Mouse (Mus musculus): ENCODE measurements around the gene Scgb1b7.
"Not testable (repeated sequence)": the region's sequence is repeated elsewhere in the genome, so short reads cannot be mapped to it uniquely, and the experiment has no call there.

The Scgb1b7 gene

DNA sequence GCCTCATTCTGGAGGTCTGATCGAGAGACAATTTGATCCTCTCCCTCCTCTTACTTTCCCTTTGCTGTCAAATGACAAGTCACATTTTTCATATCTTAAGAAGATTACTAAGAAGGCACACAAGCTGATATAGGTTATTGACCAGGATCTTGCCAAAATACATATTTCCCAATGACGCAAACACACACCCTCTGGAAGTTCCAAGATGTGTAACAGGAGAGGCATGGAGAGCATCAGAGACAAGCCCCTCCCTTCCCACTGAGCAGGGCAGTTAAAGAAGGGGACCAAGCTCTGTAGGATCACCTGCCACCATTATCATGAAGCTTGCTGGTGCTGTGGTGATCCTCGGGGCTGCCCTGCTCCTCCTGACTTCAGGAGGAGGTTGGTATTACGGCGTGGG is at the start of gene Scgb1b7:
Scgb1b7 (plus strand) TSS at position 301 of the 400 bp plus-strand sequence.
- not testable (repeated sequence) for DNase-seq (ENCODE audit: low spot score)

DNA sequence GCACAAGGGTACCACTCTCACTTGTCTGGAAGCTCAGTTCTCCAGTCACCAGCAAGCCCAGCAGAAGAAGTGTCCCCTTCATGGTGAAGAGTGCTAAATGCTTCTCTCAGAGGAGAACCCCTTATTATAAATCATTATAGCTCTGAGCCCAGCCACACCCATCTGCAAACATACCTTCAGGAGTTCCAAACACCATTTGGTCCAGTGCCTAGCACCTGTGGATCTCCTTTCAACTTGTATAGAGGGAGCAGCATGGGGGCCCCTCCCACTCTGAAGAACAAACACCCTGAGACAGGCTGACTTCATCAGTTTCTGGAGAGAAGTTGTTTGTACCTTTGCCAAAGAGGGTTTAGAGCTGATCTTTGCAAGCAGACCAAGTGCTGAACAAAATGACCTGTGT is 6.8 kb upstream of the Scgb1b7 start, which contains the start of gene Scgb2b7:
Scgb2b7 (minus strand) TSS at position 101 of the 400 bp plus-strand sequence.
- DNase-seq (ENCODE audit: low spot score), result not testable (repeated sequence)
